Mouse (Mus musculus) hindbrain, embryonic 15.5 days (tissue): Measurements from ENCODE around the gene Mecr. TPM values are rescaled to one million over a fixed set of nuclear protein-coding genes. Genes with fewer than 3 reads are reported as not detected.

ENCODE experiments used
- ATAC-seq: fragments of 200-750 bp; cut with Nextera tagmentation; 2 replicates; pipeline ENCODE4 v1.8.0; 2017; ENCODE audit warnings: low read depth, moderate number of reproducible peaks, moderate TSS enrichment; ENCODE audit not compliant: low FRiP score
- H3K27ac ChIP-seq: fragments of 300-500 bp; sonication (generic); replicated peaks from 2 replicates; pipeline ENCODE4 v1.5.1; 2015; ENCODE audit warnings: mild to moderate bottlenecking, inconsistent platforms
- H3K27me3 ChIP-seq: fragments of 300-500 bp; sonication (generic); 2 replicates; pipeline ENCODE4 v1.6.1; 2015; ENCODE audit warnings: control low read depth, inconsistent platforms
- H3K36me3 ChIP-seq: fragments of 300-500 bp; sonication (generic); 2 replicates; pipeline ENCODE4 v1.6.1; 2015; ENCODE audit warnings: control low read depth, inconsistent platforms
- H3K4me1 ChIP-seq: fragments of 300-500 bp; sonication (generic); replicated peaks from 2 replicates; pipeline ENCODE4 v1.6.1; 2015; ENCODE audit warnings: control low read depth, inconsistent platforms
- H3K4me2 ChIP-seq: fragments of 300-500 bp; sonication (generic); 2 replicates; pipeline ENCODE4 v1.6.1; 2015; ENCODE audit warnings: moderate library complexity, mild to moderate bottlenecking, inconsistent platforms
- H3K4me3 ChIP-seq: fragments of 300-500 bp; sonication (generic); 2 replicates; pipeline ENCODE4 v1.5.1; 2015; ENCODE audit warnings: mild to moderate bottlenecking, inconsistent platforms
- H3K9ac ChIP-seq: fragments of 300-500 bp; sonication (generic); 2 replicates; pipeline ENCODE4 v1.6.1; 2015; ENCODE audit warnings: inconsistent platforms
- H3K9me3 ChIP-seq: fragments of 300-500 bp; sonication (generic); 2 replicates; pipeline ENCODE4 v1.6.1; 2016; ENCODE audit warnings: control low read depth, inconsistent platforms
- WGBS: fragments of 180-500 bp; shearing (Covaris S2); methylation state at CpG from one replicate; pipeline ENCODE4 v1.1.7; 2015; 5-methylcytosine and 5-hydroxymethylcytosine counted together
- polyA plus RNA-seq: library from polyadenylated mRNA; unstranded; fragments of >200 nt; fragmentation: Nextera tagmentation; extraction: Ambion mirVana; gene quantifications from 2 replicates; pipeline ENCODE4 v1.2.1, GENCODE M21; 2015

Gene Mecr
- polyA plus RNA-seq, 1 experiment from 2014 or later = 37.9 TPM

- no peak for ATAC-seq
Measured at GRCm38 (mm10) chr4:131916425-131916824, 73.2 kb downstream of the Mecr start.

DNA sequence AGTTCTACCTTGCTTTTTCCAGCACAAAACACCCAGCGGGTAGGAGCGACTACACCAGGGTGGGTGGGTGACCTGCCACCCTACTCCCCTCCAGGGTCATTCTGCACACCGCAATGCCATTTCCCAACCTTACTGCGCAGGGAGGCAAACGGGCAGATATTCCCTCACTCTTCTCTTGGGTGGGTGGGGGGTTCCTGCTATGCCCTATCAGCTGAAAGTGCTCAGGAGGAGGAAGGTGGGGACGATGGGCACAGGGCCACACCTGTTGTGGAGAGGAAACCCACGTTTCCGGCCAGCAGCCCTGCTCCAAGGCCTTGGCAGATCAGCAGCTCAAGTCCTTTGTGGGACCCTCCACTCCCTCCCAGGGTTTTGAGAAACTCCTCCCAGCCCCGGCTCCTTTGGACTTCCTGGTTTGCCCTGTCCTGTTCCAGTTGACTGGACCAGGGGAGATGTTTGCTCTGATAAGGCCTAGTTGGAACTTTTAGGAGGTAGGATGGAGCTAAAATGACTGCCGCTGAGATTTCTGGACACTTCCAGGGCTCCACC, 73.8 kb downstream of the Mecr start:
- Histone ChIP-seq H3K4me3 (no peak overlapping the region), H3K36me3 (no peaks in the 10 kb centered on the region), H3K27me3 (peaks cover 87% of the 10 kb centered on the region), H3K9me3 (no peaks in the 10 kb centered on the region), H3K27ac (no peak overlapping the region), H3K9ac (no peak overlapping the region), H3K4me1 (peaks cover 46% of the 10 kb centered on the region), H3K4me2 (no peak overlapping the region)
- ATAC-seq = no peak
- WGBS = 82% methylated on average over 10 of the region's 10 CpGs

More at GRCm38 (mm10) chr4:131916425-131916824, 73.2 kb downstream of the Mecr start:
- 8% methylated on average over 14 of the region's 15 CpGs for WGBS
- H3K4me3 ChIP-seq = no peak overlapping the region
- H3K4me1 ChIP-seq = peaks cover 39% of the 10 kb centered on the region
- no peak overlapping the region for H3K9ac ChIP-seq
- H3K9me3 ChIP-seq = no peaks in the 10 kb centered on the region
- H3K36me3 ChIP-seq = no peaks in the 10 kb centered on the region
- no peak overlapping the region for H3K4me2 ChIP-seq
- no peak overlapping the region for H3K27ac ChIP-seq
- peaks cover 83% of the 10 kb centered on the region for H3K27me3 ChIP-seq

Other genes with a start within 250 kb of the Mecr start
- gene Ptpru, start 5.2 kb upstream of the Mecr start, polyA plus RNA-seq = 22.6 and 23.4 TPM in 2 replicates
- 101 and 103 TPM in 2 replicates for gene Srsf4, start 30.1 kb downstream of the Mecr start, polyA plus RNA-seq
- gene Tmem200b, start 78.3 kb downstream of the Mecr start, polyA plus RNA-seq = 0.16 and 0.29 TPM in 2 replicates
- not detected in 2 replicates for gene Gm10300, start 231.2 kb downstream of the Mecr start, polyA plus RNA-seq
- gene Epb41, start 231.9 kb downstream of the Mecr start, polyA plus RNA-seq = 59.8 and 68.4 TPM in 2 replicates